Mouse (Mus musculus) forebrain, embryonic 13.5 days (tissue): ENCODE measurements around the gene Ndufs3. TPM values are rescaled to one million over a fixed set of nuclear protein-coding genes. Genes with fewer than 3 reads are reported as not detected.

Experiments
- ATAC-seq: fragments of 200-750 bp; cut with Nextera tagmentation; 2 replicates; pipeline ENCODE4 v1.8.0; 2017
- H3K27ac ChIP-seq: fragments of 300-500 bp; sonication (generic); 2 replicates; pipeline ENCODE4 v1.5.1; 2015; ENCODE audit warnings: inconsistent platforms, mild to moderate bottlenecking, moderate library complexity
- H3K27me3 ChIP-seq: fragments of 300-500 bp; sonication (generic); 2 replicates; pipeline ENCODE4 v1.6.1; 2015; ENCODE audit warnings: mild to moderate bottlenecking, inconsistent platforms
- H3K36me3 ChIP-seq: fragments of 300-500 bp; sonication (generic); 2 replicates; pipeline ENCODE4 v1.6.1; 2015; ENCODE audit warnings: mild to moderate bottlenecking, inconsistent platforms; ENCODE audit not compliant: poor library complexity, severe bottlenecking
- H3K4me1 ChIP-seq: fragments of 300-500 bp; sonication (generic); 2 replicates; pipeline ENCODE4 v1.6.1; 2015; ENCODE audit warnings: inconsistent platforms
- H3K4me2 ChIP-seq: fragments of 300-500 bp; sonication (generic); 2 replicates; pipeline ENCODE4 v1.6.1; 2015; ENCODE audit warnings: inconsistent platforms, mild to moderate bottlenecking, moderate library complexity
- H3K4me3 ChIP-seq: fragments of 300-500 bp; sonication (generic); 2 replicates; pipeline ENCODE4 v1.5.1; 2015; ENCODE audit warnings: mild to moderate bottlenecking, inconsistent platforms
- H3K9ac ChIP-seq: fragments of 300-500 bp; sonication (generic); 2 replicates; pipeline ENCODE4 v1.6.1; 2015; ENCODE audit warnings: mild to moderate bottlenecking, inconsistent platforms
- H3K9me3 ChIP-seq: fragments of 300-500 bp; sonication (generic); replicated peaks from 2 replicates; pipeline ENCODE4 v1.6.1; 2016; ENCODE audit warnings: inconsistent platforms
- WGBS: fragments of 180-500 bp; shearing (Covaris S2); methylation state at CpG from one replicate; pipeline ENCODE4 v1.1.7; 2015; 5-methylcytosine and 5-hydroxymethylcytosine counted together
- polyA plus RNA-seq: library from polyadenylated mRNA; unstranded; fragments of >200 nt; fragmentation: Nextera tagmentation; extraction: Ambion mirVana; gene quantifications from 2 replicates; pipeline ENCODE4 v1.2.1, GENCODE M21; 2015

The Ndufs3 gene
- polyA plus RNA-seq, 1 experiment from 2014 or later: 219 TPM

DNA sequence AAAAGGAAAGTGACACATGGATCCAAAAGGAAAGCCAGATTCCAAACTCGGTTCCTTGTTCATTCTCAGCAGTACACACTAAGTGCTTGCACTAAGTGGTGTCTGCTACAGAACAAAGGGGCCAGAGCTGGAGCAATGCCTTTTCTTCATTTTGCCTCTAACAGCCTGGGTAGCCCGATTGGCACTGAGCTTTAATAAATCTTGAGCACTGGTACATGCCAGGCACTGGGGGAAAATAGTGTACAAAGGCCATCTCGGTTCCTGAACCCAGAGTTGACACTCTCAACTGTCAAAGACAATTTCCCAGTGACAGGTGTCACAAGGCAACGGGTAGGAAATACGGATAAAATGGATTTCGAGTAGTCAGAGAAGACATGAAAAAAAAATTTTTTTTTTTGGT is 58.5 kb downstream of the Ndufs3 start:
- peak overlapping the region; percentile 59; the same call in 1 of the 2 replicates for H3K27ac ChIP-seq
- no peak for ATAC-seq
- H3K4me1 ChIP-seq: peaks cover 25% of the 10 kb centered on the region
- H3K4me2 ChIP-seq: peak overlapping the region; percentile 66
- 54% methylated on average over 6 of the region's 6 CpGs for WGBS
- no peaks in the 10 kb centered on the region for H3K9me3 ChIP-seq
- H3K27me3 ChIP-seq: no peaks in the 10 kb centered on the region
- peak overlapping the region; percentile 83 for H3K4me3 ChIP-seq
- peaks cover 15% of the 10 kb centered on the region for H3K36me3 ChIP-seq
- peak overlapping the region; percentile 89 for H3K9ac ChIP-seq

DNA sequence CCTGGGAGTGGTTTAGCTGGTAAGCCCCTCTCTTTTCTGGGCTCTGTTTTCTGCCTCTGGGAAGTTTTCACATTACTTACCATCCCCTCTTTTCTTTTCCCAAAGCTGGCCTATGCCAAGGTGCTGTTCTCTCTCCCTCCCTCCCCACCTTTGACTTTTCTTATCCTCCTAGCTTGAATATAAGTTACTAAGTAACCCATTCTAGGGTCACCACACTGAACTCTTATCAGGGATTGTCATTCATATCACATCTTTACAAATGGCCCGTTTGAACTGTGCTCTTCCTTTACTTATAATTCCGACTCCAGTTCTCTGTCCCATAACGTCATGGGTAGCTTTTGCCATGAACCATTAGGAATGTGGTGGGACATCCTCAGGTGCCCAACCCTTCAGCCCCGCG is 59.4 kb downstream of the Ndufs3 start:
- no peak for ATAC-seq
- Histone ChIP-seq H3K27ac (no peak overlapping the region), H3K9ac (no peak overlapping the region), H3K4me3 (no peak overlapping the region), H3K27me3 (no peaks in the 10 kb centered on the region), H3K9me3 (no peaks in the 10 kb centered on the region), H3K4me1 (peaks cover 25% of the 10 kb centered on the region), H3K36me3 (peaks cover 6% of the 10 kb centered on the region), H3K4me2 (no peak overlapping the region)
- 85% methylated on average over 5 of the region's 5 CpGs for WGBS

Other genes starting within 250 kb of the Ndufs3 start
- gene Nup160, start 227.6 kb downstream of the Ndufs3 start, polyA plus RNA-seq: 30.7 and 36.4 TPM in 2 replicates
- 113 and 118 TPM in 2 replicates for gene Fnbp4, start 159.5 kb downstream of the Ndufs3 start, polyA plus RNA-seq
- 0.21 and 1.1 TPM in 2 replicates for gene Agbl2, start 122.1 kb downstream of the Ndufs3 start, polyA plus RNA-seq
- 275 and 283 TPM in 2 replicates for gene Mtch2, start 57.7 kb downstream of the Ndufs3 start, polyA plus RNA-seq
- 9.0 and 9.4 TPM in 2 replicates for gene C1qtnf4, start 19.0 kb downstream of the Ndufs3 start, polyA plus RNA-seq
- gene Kbtbd4, start 87 bp downstream of the Ndufs3 start, polyA plus RNA-seq: 59.2 and 67.6 TPM in 2 replicates
- 132 and 138 TPM in 2 replicates for gene Celf1, start 35.6 kb upstream of the Ndufs3 start, polyA plus RNA-seq
- gene Rapsn, start 130.8 kb upstream of the Ndufs3 start, polyA plus RNA-seq: 0.72 and 1.8 TPM in 2 replicates
- 276 and 277 TPM in 2 replicates for gene Psmc3, start 149.2 kb upstream of the Ndufs3 start, polyA plus RNA-seq
- gene Slc39a13, start 165.6 kb upstream of the Ndufs3 start, polyA plus RNA-seq: 19.7 and 21.0 TPM in 2 replicates
- gene Spi1, start 177.6 kb upstream of the Ndufs3 start, polyA plus RNA-seq: 2.5 and 2.8 TPM in 2 replicates
- gene Mybpc3, start 213.3 kb upstream of the Ndufs3 start, polyA plus RNA-seq: 0.23 TPM in 1 of 2 replicates, not detected in the other